Mouse (Mus musculus) splenic B cell, adult 2 months (primary cell): ENCODE measurements around the gene Fam111a.

ENCODE experiments used
- DNase-seq: peaks from one replicate; pipeline ENCODE4 v3.0.0-alpha.2; 2011; ENCODE audit warnings: low read depth, low spot score
- H3K27me3 ChIP-seq: 2 replicates; pipeline ENCODE4 v1.6.1; 2012; ENCODE audit warnings: mild to moderate bottlenecking, low read length, moderate library complexity, mixed read lengths; ENCODE audit not compliant: control insufficient read depth, poor library complexity, insufficient read depth, severe bottlenecking
- H3K36me3 ChIP-seq: 2 replicates; pipeline ENCODE4 v1.6.1; 2012; ENCODE audit warnings: mild to moderate bottlenecking, low read length, moderate library complexity, mixed read lengths; ENCODE audit not compliant: control insufficient read depth, poor library complexity, insufficient read depth, severe bottlenecking

Gene Fam111a

GRCm38 (mm10) chr19:12575107-12575506, 29.6 kb downstream of the Fam111a start:
- H3K27me3 ChIP-seq: no peaks in the 10 kb centered on the region
- DNase-seq: no peak
- H3K36me3 ChIP-seq: peaks cover 14% of the 10 kb centered on the region

DNA sequence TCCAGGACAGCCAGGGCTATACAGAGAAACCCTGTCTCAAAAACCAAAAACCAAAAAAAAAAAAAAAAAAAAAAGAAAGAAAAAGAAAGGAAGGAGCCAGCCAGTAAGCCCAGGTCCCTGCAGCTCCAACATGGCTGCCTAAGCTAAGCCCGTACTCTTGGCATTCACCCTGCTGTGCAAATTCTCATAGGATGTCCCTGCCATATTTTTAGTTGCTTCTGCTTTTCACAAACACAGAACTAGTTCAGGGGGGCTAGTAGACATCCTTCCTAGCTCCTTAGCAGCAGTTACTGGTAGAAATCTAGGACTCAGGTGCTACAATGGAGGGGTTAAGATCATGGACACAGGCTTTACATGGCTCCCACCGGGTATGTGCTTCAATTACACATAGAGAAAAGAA, 30.0 kb downstream of the Fam111a start:
- Histone ChIP-seq H3K36me3 (peaks cover 12% of the 10 kb centered on the region), H3K27me3 (no peaks in the 10 kb centered on the region)
- peak; percentile 51 for DNase-seq

- DNase-seq: peak; percentile 67
- H3K36me3 ChIP-seq: peaks cover 12% of the 10 kb centered on the region
- H3K27me3 ChIP-seq: no peaks in the 10 kb centered on the region
Observed at GRCm38 (mm10) chr19:12576639-12577038, 31.1 kb downstream of the Fam111a start.

DNA sequence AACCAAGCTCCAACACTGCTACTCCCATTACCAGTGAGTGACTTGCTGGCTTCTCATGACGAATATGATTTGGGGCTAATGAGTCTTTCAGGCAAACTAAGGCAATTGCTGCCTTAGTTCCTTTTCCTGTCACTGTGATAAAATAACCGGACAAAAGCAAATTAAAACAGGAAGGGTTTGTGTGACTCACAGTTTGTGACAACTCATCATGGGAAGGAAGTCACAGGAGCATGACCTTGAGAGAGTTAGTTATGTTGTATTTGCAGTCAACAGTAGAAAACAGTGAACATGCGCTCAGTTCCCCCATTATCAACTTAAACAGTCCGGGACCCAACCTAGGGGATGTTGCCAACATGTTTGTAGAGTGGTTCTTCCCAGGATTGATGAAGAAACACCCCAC, 39.8 kb downstream of the Fam111a start:
- peak; percentile 41 for DNase-seq
- H3K36me3 ChIP-seq: peaks cover 26% of the 10 kb centered on the region
- no peaks in the 10 kb centered on the region for H3K27me3 ChIP-seq

DNA sequence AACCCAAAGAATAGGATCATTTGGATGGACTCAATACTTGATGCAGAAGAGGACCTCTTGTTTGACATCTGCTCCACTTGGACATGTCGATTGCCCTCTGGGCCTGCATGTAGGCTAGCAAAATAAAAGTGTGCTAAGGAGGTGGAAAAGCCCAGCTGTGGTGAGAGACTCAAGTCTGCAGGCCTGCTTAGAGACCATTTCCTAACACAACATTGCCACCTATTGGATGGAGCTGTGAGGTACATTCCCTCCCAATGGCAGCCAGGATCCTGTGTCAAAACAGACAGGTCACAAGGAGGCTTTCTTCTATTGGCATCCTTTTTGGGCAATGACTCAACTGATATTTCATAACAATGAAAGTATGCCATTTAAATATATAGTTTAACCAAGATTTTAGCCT, 46.4 kb downstream of the Fam111a start:
- DNase-seq: peak; percentile 89
- H3K27me3 ChIP-seq: no peaks in the 10 kb centered on the region
- peaks cover 21% of the 10 kb centered on the region for H3K36me3 ChIP-seq

DNA sequence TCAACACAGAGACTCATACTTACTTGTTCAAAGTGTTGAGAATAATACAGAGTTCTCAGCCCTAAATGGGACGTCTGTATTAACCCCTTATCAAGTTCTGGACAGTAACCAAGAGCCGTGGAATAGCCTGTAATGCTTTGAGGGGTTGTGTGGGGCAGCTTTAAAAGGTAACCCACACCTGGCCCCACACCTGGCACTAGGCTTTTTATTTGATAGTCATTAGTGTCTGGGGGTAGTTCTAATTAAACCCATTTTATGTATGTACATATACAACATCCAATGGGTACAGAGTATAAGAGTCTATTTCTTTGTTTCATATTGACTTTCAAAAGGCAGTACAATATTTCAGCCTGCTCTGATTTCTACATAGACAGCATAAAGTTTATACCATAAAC, 49.6 kb downstream of the Fam111a start:
- Histone ChIP-seq H3K27me3 (no peaks in the 10 kb centered on the region), H3K36me3 (peaks cover 9% of the 10 kb centered on the region; the same call in 1 of the 2 replicates)
- no peak for DNase-seq

DNA sequence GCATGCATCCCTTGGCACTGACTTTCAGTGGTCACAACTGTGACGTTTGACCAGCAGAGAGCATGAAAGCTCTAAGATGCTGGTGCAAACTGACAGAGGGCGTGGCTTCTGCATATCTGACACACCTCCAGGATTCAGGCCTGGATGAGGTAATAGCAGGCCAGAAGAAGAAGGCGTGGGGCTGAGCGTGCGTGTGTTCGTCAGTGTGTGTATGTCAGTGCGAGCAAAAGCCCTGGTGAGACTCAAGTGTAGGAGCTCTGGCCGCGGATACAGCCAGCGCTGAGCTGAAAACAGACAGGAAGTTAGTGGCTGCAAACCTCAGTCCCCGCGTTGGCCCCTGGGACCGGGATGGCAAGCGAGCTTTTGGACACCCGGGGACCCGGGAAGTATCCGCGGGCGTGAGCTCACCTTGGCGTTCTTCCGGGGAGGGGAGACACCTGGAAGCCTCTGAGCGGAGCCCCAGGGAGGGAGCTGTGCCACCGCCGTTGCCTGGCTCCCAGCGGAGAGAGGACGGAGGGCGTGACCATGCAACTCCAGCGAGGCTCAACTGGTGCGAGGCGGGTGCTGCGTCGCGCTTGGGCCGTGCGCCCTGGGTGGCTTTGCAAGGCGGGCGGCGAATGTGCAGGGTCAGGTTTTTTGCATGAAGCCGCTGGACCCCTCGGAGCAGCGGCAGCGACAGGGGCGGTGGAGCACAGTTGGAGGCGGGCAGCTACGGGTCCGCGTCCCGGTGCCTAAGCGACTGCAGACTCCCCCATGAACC, 50.2 kb downstream of the Fam111a start:
- peaks cover 6% of the 10 kb centered on the region; the same call in 1 of the 2 replicates for H3K36me3 ChIP-seq
- DNase-seq: peak; percentile 75
- no peaks in the 10 kb centered on the region for H3K27me3 ChIP-seq

DNA sequence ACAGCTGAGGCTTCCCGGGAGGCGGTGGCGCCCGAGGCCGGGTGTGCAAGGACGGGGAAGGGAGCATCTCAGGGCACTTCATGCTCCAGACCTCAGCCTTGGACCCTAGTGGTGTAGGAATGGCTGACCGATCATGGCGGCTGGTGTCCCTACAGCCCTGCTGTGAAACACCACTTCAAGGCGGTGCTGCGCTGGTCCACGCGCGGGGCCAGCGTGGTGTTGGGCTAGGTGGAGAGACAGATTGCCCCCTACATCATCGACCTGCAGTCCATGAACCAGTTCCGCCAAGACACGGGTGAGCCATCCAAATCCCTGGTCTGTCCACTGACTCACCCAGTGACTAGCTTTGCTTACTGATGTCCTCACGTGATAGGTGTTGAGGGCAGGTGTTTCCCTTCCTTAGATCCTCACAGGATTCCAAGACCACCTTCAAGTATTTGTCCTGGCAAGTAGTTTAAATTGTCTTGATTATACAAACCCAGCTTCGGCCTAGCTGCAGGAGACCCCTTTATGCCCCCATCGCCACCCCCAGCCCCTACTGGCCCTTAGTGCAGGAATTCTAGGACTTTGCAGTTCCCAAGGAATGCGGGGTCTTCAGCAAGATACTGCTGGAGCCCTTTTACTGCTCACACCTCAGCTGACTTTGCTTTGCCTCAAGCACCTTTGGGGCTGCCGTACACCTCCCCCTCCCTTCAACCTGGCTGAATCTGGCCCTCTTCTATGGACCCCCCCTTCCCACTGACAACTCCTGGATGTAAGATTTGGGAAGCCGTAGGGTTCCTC, 50.9 kb downstream of the Fam111a start:
- no peak for DNase-seq
- peaks cover under 1% of the 10 kb centered on the region; the same call in 1 of the 2 replicates for H3K36me3 ChIP-seq
- no peaks in the 10 kb centered on the region for H3K27me3 ChIP-seq

DNA sequence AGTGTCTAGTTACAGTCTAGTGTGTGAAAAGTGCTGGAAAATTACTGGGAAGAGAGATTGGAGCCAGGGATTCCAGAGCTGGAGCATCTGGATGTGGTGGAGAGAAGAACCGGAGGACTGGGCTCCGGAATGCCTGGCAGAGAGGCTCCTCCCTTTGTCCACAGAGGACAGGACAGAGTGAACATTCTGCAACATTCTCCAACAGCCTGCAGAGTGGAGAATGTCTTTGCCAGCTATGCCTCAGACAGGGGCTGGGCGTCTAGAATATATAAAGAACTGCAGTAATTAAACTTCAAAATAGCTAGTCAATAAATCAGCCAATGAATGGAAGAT, 51.5 kb downstream of the Fam111a start:
- Histone ChIP-seq H3K27me3 (no peaks in the 10 kb centered on the region), H3K36me3 (no peaks in the 10 kb centered on the region)
- no peak for DNase-seq

- Histone ChIP-seq H3K27me3 (no peaks in the 10 kb centered on the region), H3K36me3 (no peaks in the 10 kb centered on the region)
- no peak for DNase-seq
Observed at GRCm38 (mm10) chr19:12598674-12599073, 53.1 kb downstream of the Fam111a start.

DNA sequence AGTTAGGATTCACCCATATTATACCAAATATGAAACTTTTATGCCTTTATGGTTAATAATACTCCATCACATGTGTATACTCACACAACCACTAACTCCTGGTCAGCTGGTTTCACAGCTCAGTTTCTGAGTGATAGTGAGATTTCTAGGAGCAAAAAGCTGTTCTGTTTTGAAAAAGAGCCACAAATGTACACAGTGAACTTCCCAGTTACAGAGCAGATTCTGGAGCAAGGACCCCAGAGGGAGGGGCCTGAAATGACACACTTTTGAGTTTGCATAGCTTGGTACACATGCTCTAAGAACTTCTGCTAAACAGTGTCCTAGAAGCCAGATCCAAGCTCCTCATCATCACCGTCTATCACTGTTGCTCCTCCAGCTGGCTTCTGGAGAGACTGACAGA, 54.1 kb downstream of the Fam111a start, which contains the start of gene Gm4952:
TSS of gene Gm4952 (plus strand) at position 301 of the 400 bp plus-strand sequence.
- Histone ChIP-seq H3K36me3 (no peaks in the 10 kb centered on the region), H3K27me3 (no peaks in the 10 kb centered on the region)
- DNase-seq: no peak

DNA sequence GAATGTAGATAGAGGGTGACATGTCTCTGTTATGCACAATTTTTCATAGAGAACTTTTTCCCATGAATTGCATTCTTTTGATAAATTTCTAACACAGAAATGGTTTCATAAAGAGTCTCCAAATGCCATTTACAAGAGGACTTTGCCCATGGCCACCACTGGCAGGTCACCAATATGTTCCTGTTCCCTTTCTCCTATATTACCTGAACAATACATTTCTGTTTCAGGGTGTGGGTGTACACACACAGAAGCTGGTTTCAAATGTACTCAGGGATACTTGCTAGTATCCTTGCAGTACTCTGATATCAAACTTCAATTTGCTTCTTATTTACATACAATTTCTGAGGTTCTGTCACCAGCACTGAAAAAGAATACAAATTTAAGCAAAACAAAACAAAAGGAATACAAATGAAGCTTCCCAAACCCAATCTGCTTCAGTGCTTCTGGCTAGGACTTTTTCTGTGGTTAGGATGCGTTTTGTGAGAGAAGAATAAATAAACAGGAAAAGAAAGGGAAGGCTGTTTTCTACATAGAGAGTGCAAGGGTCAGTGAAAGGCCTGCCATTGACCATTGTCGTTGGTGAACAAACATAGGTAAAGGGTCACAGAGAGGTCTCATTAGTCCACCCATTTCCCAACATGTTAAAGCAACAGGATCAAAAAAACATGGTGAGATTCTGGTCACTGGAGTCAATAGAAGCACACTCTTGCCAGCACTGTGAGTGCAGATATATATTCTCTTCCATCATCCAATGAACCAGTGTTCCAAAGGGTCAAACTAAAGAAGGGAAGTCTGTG, 55.3 kb downstream of the Fam111a start:
- DNase-seq: no peak
- Histone ChIP-seq H3K27me3 (no peaks in the 10 kb centered on the region), H3K36me3 (no peaks in the 10 kb centered on the region)

- DNase-seq: no peak
- H3K36me3 ChIP-seq: no peaks in the 10 kb centered on the region
- no peaks in the 10 kb centered on the region for H3K27me3 ChIP-seq
Observed at GRCm38 (mm10) chr19:12608336-12608735, 62.8 kb downstream of the Fam111a start.

DNA sequence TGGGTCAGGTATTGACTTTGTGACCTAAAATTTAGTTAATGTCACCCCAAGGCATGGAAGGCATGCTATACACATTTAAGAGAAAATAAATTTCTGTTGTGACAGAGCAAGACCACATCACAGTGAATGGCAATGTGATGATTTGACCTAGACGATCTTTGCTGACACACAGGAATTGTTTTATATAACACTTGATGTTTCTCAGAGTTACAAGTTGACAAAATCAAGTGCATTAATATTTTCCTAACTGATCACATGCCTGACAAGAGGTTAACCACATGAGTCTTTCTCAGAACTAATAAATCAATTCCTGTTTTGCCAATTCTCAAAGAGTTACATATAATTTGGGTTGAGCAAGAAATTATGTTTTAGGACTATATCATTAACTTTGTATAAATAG, 68.1 kb downstream of the Fam111a start:
- no peaks in the 10 kb centered on the region for H3K36me3 ChIP-seq
- no peaks in the 10 kb centered on the region for H3K27me3 ChIP-seq
- no peak for DNase-seq

DNA sequence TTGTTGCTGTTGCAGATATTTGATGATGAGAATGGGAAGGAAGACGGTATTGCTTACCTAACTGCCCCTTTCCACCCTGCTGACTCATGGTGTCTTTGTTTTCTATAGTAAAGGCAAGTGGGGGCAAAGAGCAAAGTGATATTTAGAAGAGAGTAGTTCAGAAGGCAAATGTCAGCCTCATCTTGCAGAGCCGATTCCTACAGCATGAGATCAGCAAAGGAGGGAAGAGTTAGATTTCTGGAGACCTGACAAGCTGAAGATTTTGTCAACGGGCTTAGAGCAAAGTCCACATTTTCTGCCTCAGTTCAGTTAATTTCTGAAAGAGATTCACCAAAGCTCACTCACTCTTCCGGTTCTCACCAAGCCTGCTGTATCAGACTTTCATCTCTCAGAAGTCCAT, 87.6 kb downstream of the Fam111a start, which contains the start of gene Glyat:
TSS of gene Glyat (plus strand) at position 133 of the 400 bp plus-strand sequence.
- no peak for DNase-seq
- no peaks in the 10 kb centered on the region for H3K27me3 ChIP-seq
- H3K36me3 ChIP-seq: no peaks in the 10 kb centered on the region
